Mouse (Mus musculus) embryonic stem cell, embryonic (primary cell): Measurements from ENCODE around the gene Nbas.

Experiments
- CTCF ChIA-PET, 4 experiments: fragments of 300-600 bp in 2 of 4; fragments of 350-600 bp in 2 of 4; sonication (Branson Sonifier 250); formaldehyde crosslinking; loops; one replicate each; lab custom pipeline; 2022; ENCODE audit warnings: inconsistent platforms in 2 of 4; lab: Charles Lee
- POLR2A ChIA-PET, 4 experiments: fragments of 300-600 bp in 2 of 4; fragments of 350-600 bp in 2 of 4; sonication (Branson Sonifier 250); formaldehyde crosslinking; loops; one replicate each; lab custom pipeline; 2022; ENCODE audit warnings: antibody characterized with exemption in 4 of 4, inconsistent platforms in 1 of 4; lab: Charles Lee

Gene Nbas

GRCm38 (mm10) chr12:13585527-13586156, 316.7 kb downstream of the Nbas start:
- POLR2A ChIA-PET, result interaction anchor here in 2 of 4 experiments (0.7 to 1.1 kb wide), 2 partner anchors 8 to 9 kb away, joined by 3 read pairs; no protein-coding TSS in a partner anchor

GRCm38 (mm10) chr12:13587675-13588074, 318.7 kb downstream of the Nbas start:
- CTCF ChIA-PET, result no interaction called here
- POLR2A ChIA-PET, result no interaction called here

More at GRCm38 (mm10) chr12:13585527-13586156, 316.7 kb downstream of the Nbas start:
- CTCF ChIA-PET, result no interaction called here

- ChIA-PET POLR2A (no interaction called here), CTCF (no interaction called here)
Observed at GRCm38 (mm10) chr12:13589021-13589420, 320.1 kb downstream of the Nbas start.

- POLR2A ChIA-PET, result interaction anchor here in 1 of 4 experiments (0.6 kb wide), 1 partner anchor 36 kb away, joined by 6 read pairs; no protein-coding TSS in a partner anchor
- CTCF ChIA-PET, result no interaction called here
Observed at GRCm38 (mm10) chr12:13594746-13595469, 326.0 kb downstream of the Nbas start.

GRCm38 (mm10) chr12:13597026-13597425, 328.1 kb downstream of the Nbas start:
- ChIA-PET CTCF (no interaction called here), POLR2A (no interaction called here)

GRCm38 (mm10) chr12:13598545-13598944, 329.6 kb downstream of the Nbas start:
- ChIA-PET CTCF (no interaction called here), POLR2A (interaction anchor here in 1 of 4 experiments (0.6 kb wide), 1 partner anchor 255 kb away, joined by 3 read pairs; no protein-coding TSS in a partner anchor)

- CTCF ChIA-PET, result interaction anchor here in 2 of 4 experiments (0.6 to 1.1 kb wide), 2 partner anchors 243 to 270 kb away, joined by 3 to 4 read pairs; no protein-coding TSS in a partner anchor
- POLR2A ChIA-PET, result no interaction called here
Observed at GRCm38 (mm10) chr12:13602414-13602813, 333.5 kb downstream of the Nbas start.

GRCm38 (mm10) chr12:13607021-13607420, 338.1 kb downstream of the Nbas start:
- POLR2A ChIA-PET, result no interaction called here
- CTCF ChIA-PET, result no interaction called here

- POLR2A ChIA-PET, result interaction anchor here in 1 of 4 experiments (1.3 kb wide), 1 partner anchor 32 kb away, joined by 3 read pairs; no protein-coding TSS in a partner anchor
- CTCF ChIA-PET, result no interaction called here
Observed at GRCm38 (mm10) chr12:13609027-13609426, 340.1 kb downstream of the Nbas start.

- CTCF ChIA-PET, result no interaction called here
- POLR2A ChIA-PET, result no interaction called here
Observed at GRCm38 (mm10) chr12:13613041-13613440, 344.1 kb downstream of the Nbas start.

GRCm38 (mm10) chr12:13615661-13616060, 346.7 kb downstream of the Nbas start:
- ChIA-PET POLR2A (no interaction called here), CTCF (no interaction called here)

GRCm38 (mm10) chr12:13622150-13622822, 353.4 kb downstream of the Nbas start:
- POLR2A ChIA-PET, result no interaction called here
- CTCF ChIA-PET, result interaction anchor here in 1 of 4 experiments (0.6 kb wide), 1 partner anchor 77 kb away, joined by 7 read pairs; no protein-coding TSS in a partner anchor

- POLR2A ChIA-PET, result no interaction called here
- CTCF ChIA-PET, result interaction anchor here in 2 of 4 experiments (0.6 to 0.8 kb wide), 2 partner anchors 12 to 326 kb away, joined by 4 to 6 read pairs; no protein-coding TSS in a partner anchor
Observed at GRCm38 (mm10) chr12:13626803-13627706, 358.1 kb downstream of the Nbas start.
